Mouse (Mus musculus) hindbrain, embryonic 16.5 days (tissue): ENCODE data around the gene Zfp526. TPM values are rescaled to one million over a fixed set of nuclear protein-coding genes. Genes with fewer than 3 reads are reported as not detected.

ENCODE experiments used
- ATAC-seq: fragments of 200-750 bp; cut with Nextera tagmentation; 2 replicates; pipeline ENCODE4 v1.8.0; 2017; ENCODE audit warnings: moderate TSS enrichment, moderate library complexity
- H3K27ac ChIP-seq: fragments of 300-500 bp; sonication (generic); 2 replicates; pipeline ENCODE4 v1.5.1; 2014; ENCODE audit warnings: low read depth, mild to moderate bottlenecking, control low read depth, low read length, moderate library complexity
- H3K27me3 ChIP-seq: fragments of 300-500 bp; sonication (generic); replicated peaks from 2 replicates; pipeline ENCODE4 v1.6.1; 2014; ENCODE audit warnings: low read length; ENCODE audit not compliant: control insufficient read depth, insufficient read depth
- H3K36me3 ChIP-seq: fragments of 300-500 bp; sonication (generic); 2 replicates; pipeline ENCODE4 v1.6.1; 2014; ENCODE audit warnings: mild to moderate bottlenecking, low read length, moderate library complexity, mixed read lengths; ENCODE audit not compliant: control insufficient read depth, insufficient read depth
- H3K4me1 ChIP-seq: fragments of 300-500 bp; sonication (generic); 2 replicates; pipeline ENCODE4 v1.6.1; 2014; ENCODE audit warnings: low read depth, low read length; ENCODE audit not compliant: control insufficient read depth, insufficient read depth
- H3K4me2 ChIP-seq: fragments of 300-500 bp; sonication (generic); 2 replicates; pipeline ENCODE4 v1.6.1; 2014; ENCODE audit warnings: mild to moderate bottlenecking, low read length, control low read depth, moderate library complexity
- H3K4me3 ChIP-seq: fragments of 300-500 bp; sonication (generic); 2 replicates; pipeline ENCODE4 v1.5.1; 2014; ENCODE audit warnings: mild to moderate bottlenecking, low read length, control low read depth, moderate library complexity
- H3K9ac ChIP-seq: fragments of 300-500 bp; sonication (generic); 2 replicates; pipeline ENCODE4 v1.6.1; 2014; ENCODE audit warnings: low read depth, mild to moderate bottlenecking, control low read depth, low read length, moderate library complexity
- H3K9me3 ChIP-seq: fragments of 300-500 bp; sonication (generic); 2 replicates; pipeline ENCODE4 v1.6.1; 2014; ENCODE audit warnings: mild to moderate bottlenecking, low read length, moderate library complexity; ENCODE audit not compliant: control insufficient read depth
- WGBS: fragments of 180-500 bp; shearing (Covaris S2); extraction: QIAGEN DNeasy Blood & Tissue Kit; methylation state at CpG from one replicate; pipeline ENCODE4 v1.1.7; 2014; 5-methylcytosine and 5-hydroxymethylcytosine counted together
- polyA plus RNA-seq: library from polyadenylated mRNA; unstranded; fragments of >200 nt; fragmentation: Nextera tagmentation; extraction: Ambion mirVana; gene quantifications from 2 replicates; pipeline ENCODE4 v1.2.1, GENCODE M21; 2015

The Zfp526 gene
- polyA plus RNA-seq, 1 experiment from 2014 or later, result 1.8 TPM

- no peak for ATAC-seq
- H3K36me3 ChIP-seq, result no peaks in the 10 kb centered on the region
- no peaks in the 10 kb centered on the region for H3K9me3 ChIP-seq
- peak overlapping the region; percentile 33 for H3K9ac ChIP-seq
- 3% methylated on average over 21 of the region's 21 CpGs for WGBS
- peak overlapping the region; percentile 31 for H3K4me3 ChIP-seq
- H3K27ac ChIP-seq, result no peak overlapping the region
- peaks cover 32% of the 10 kb centered on the region for H3K4me1 ChIP-seq
- peak overlapping the region; percentile 59 for H3K4me2 ChIP-seq
- H3K27me3 ChIP-seq, result peaks cover 9% of the 10 kb centered on the region
Measured at GRCm38 (mm10) chr7:25181814-25182213, 39.4 kb upstream of the Zfp526 start.

- 80% methylated on average over 6 of the region's 6 CpGs for WGBS
- Histone ChIP-seq H3K9ac (no peak overlapping the region), H3K4me2 (no peak overlapping the region), H3K27ac (no peak overlapping the region), H3K36me3 (no peaks in the 10 kb centered on the region), H3K4me1 (peaks cover 21% of the 10 kb centered on the region), H3K27me3 (peaks cover 9% of the 10 kb centered on the region), H3K9me3 (no peaks in the 10 kb centered on the region), H3K4me3 (no peak overlapping the region)
- ATAC-seq, result no peak
Measured at GRCm38 (mm10) chr7:25184091-25184490, 37.1 kb upstream of the Zfp526 start.

GRCm38 (mm10) chr7:25187662-25188650 is 33.3 kb upstream of the Zfp526 start:
- Histone ChIP-seq H3K4me1 (no peaks in the 10 kb centered on the region), H3K36me3 (no peaks in the 10 kb centered on the region), H3K27me3 (peaks cover 2% of the 10 kb centered on the region), H3K4me2 (peak overlapping the region; percentile 22; the same call in 1 of the 2 replicates), H3K4me3 (no peak overlapping the region), H3K9ac (no peak overlapping the region), H3K9me3 (no peaks in the 10 kb centered on the region), H3K27ac (no peak overlapping the region)
- 28% methylated on average over 21 of the region's 21 CpGs for WGBS
- ATAC-seq, result peak; percentile 90

- Histone ChIP-seq H3K9ac (no peak overlapping the region), H3K4me1 (no peaks in the 10 kb centered on the region), H3K27me3 (no peaks in the 10 kb centered on the region), H3K9me3 (no peaks in the 10 kb centered on the region), H3K4me2 (no peak overlapping the region), H3K36me3 (no peaks in the 10 kb centered on the region), H3K4me3 (no peak overlapping the region), H3K27ac (no peak overlapping the region)
- 86% methylated on average over 11 of the region's 11 CpGs for WGBS
- no peak for ATAC-seq
Measured at GRCm38 (mm10) chr7:25190806-25191205, 30.4 kb upstream of the Zfp526 start.

- no peaks in the 10 kb centered on the region for H3K4me1 ChIP-seq
- ATAC-seq, result 0 out of 2 replicates have a peak, but pooled peaks have one; percentile 53
- WGBS, result 71% methylated on average over 8 of the region's 8 CpGs
- H3K36me3 ChIP-seq, result no peaks in the 10 kb centered on the region
- no peaks in the 10 kb centered on the region for H3K27me3 ChIP-seq
- H3K9ac ChIP-seq, result no peak overlapping the region
- H3K27ac ChIP-seq, result no peak overlapping the region
- H3K9me3 ChIP-seq, result no peaks in the 10 kb centered on the region
- H3K4me3 ChIP-seq, result no peak overlapping the region
- H3K4me2 ChIP-seq, result no peak overlapping the region
Measured at GRCm38 (mm10) chr7:25192110-25192509, 29.1 kb upstream of the Zfp526 start.

- no peak overlapping the region for H3K4me2 ChIP-seq
- peaks cover 2% of the 10 kb centered on the region; the same call in 1 of the 2 replicates for H3K9me3 ChIP-seq
- H3K36me3 ChIP-seq, result 0 out of 2 replicates have a peak, but pooled peaks cover 3% of the 10 kb centered on the region
- ATAC-seq, result no peak
- H3K27ac ChIP-seq, result no peak overlapping the region
- no peaks in the 10 kb centered on the region for H3K4me1 ChIP-seq
- H3K9ac ChIP-seq, result no peak overlapping the region
- H3K4me3 ChIP-seq, result no peak overlapping the region
- no peaks in the 10 kb centered on the region for H3K27me3 ChIP-seq
- 71% methylated on average over 3 of the region's 3 CpGs for WGBS
Measured at GRCm38 (mm10) chr7:25195148-25195547, 26.1 kb upstream of the Zfp526 start.

- Histone ChIP-seq H3K36me3 (0 out of 2 replicates have a peak, but pooled peaks cover 3% of the 10 kb centered on the region), H3K27ac (no peak overlapping the region), H3K9me3 (peaks cover 2% of the 10 kb centered on the region; the same call in 1 of the 2 replicates), H3K4me3 (no peak overlapping the region), H3K4me1 (no peaks in the 10 kb centered on the region), H3K27me3 (no peaks in the 10 kb centered on the region), H3K9ac (no peak overlapping the region), H3K4me2 (no peak overlapping the region)
- no peak for ATAC-seq
- 83% methylated on average over 9 of the region's 9 CpGs for WGBS
Measured at GRCm38 (mm10) chr7:25196107-25196506, 25.1 kb upstream of the Zfp526 start.

GRCm38 (mm10) chr7:25197384-25198018 is 23.7 kb upstream of the Zfp526 start:
- H3K4me1 ChIP-seq, result no peaks in the 10 kb centered on the region
- peaks cover 2% of the 10 kb centered on the region; the same call in 1 of the 2 replicates for H3K9me3 ChIP-seq
- no peak overlapping the region for H3K27ac ChIP-seq
- H3K27me3 ChIP-seq, result no peaks in the 10 kb centered on the region
- no peak overlapping the region for H3K9ac ChIP-seq
- no peak overlapping the region for H3K4me2 ChIP-seq
- ATAC-seq, result no peak
- 67% methylated on average over 10 of the region's 10 CpGs for WGBS
- H3K4me3 ChIP-seq, result no peak overlapping the region
- 0 out of 2 replicates have a peak, but pooled peaks cover 6% of the 10 kb centered on the region for H3K36me3 ChIP-seq

- Histone ChIP-seq H3K36me3 (peaks cover 17% of the 10 kb centered on the region), H3K4me2 (no peak overlapping the region), H3K27ac (no peak overlapping the region), H3K4me3 (no peak overlapping the region), H3K27me3 (no peaks in the 10 kb centered on the region), H3K4me1 (no peaks in the 10 kb centered on the region), H3K9ac (no peak overlapping the region), H3K9me3 (peaks cover 2% of the 10 kb centered on the region; the same call in 1 of the 2 replicates)
- no peak for ATAC-seq
- 92% methylated on average over 20 of the region's 20 CpGs for WGBS
Measured at GRCm38 (mm10) chr7:25203624-25204023, 17.6 kb upstream of the Zfp526 start.
